ENCODE assay signal across 8 mouse cellular contexts in the genomic region with DNA sequence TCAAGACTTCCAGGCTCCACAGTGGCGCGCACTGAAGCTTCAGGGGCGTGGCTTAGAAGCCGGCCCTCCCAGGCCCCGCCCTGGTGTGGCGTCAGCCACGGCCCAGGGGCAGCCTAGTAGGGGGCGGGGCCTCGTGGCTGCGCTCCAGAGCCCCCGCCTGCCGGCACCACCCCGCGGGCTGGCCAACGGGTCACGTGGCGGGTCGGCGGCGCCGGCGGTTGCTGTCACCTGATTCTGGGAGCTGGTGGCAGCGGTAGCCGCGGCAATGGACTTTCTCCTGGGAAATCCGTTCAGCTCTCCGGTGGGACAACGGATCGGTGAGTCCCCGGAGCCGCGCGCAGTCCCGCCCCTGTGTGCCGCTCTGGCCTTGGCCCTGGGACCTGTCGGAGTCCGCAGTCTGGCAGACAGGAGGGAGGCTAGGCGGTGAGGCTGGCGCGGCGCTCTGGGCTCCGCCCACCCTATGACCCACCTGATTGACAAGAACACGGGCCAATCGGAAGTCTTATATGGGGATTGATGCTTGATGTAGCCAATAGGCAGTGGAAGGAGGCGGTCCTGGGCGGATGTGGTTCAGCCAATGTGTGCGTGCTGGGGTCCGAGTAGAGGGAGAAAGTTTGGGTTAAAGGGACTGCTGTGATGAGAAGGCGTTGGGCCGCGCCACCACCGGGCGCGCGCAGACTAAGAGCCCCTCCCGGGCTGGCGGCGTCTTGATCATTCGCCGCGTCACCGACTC. TPM values are rescaled to one million over a fixed set of nuclear protein-coding genes. Genes with fewer than 3 reads are reported as not detected.
DNase-seq lines count a peak whose midpoint lies in the region; ATAC-seq lines count a peak whose summit lies in the region.

A gene (plus strand): TSS at position 195 of the 733 bp plus-strand sequence.

- under 1% methylated on average over 59 of the region's 62 CpGs for WGBS in hindbrain, embryonic 11.5 days

- no peaks in the 10 kb centered on the region for H3K27me3 ChIP-seq in hindbrain, embryonic 11.5 days (ENCODE audit: control insufficient read depth, insufficient read depth, low read length)

- no peaks in the 10 kb centered on the region for H3K36me3 ChIP-seq in hindbrain, embryonic 11.5 days (ENCODE audit: control insufficient read depth, insufficient read depth, low read length)

- no peaks in the 10 kb centered on the region for H3K9me3 ChIP-seq in hindbrain, embryonic 11.5 days (ENCODE audit: control insufficient read depth, low read length)

- DNase-seq in Muller cell, postnatal 12 days (ENCODE audit: inconsistent ontology term) = peak; percentile 98
- DNase-seq in cerebellum, adult 9-11 months = peak; percentile 98
- DNase-seq in frontal cortex, adult 2 months (ENCODE audit: extremely low spot score in 1 of 2, low spot score in 1 of 2) = peak; percentile 95 to 100
- peak; percentile 99 for DNase-seq in hindbrain, embryonic 11.5 days (ENCODE audit: low spot score)
- peak; percentile 100 for DNase-seq in layer of hippocampus, postnatal 10 days (ENCODE audit: low spot score in 2 of 2)
- peak; percentile 98 for DNase-seq in lung, postnatal 10 days
- peak; percentile 96 for DNase-seq in ovary, postnatal 36 days (ENCODE audit: low spot score)
- peak; percentile 99 for DNase-seq in thymus, postnatal 25 days

- peak within 1 kb of the TSS; percentile 64 for H3K4me3 ChIP-seq in hindbrain, embryonic 11.5 days (ENCODE audit: low read depth, low read length)

- peak within 1 kb of the TSS; percentile 57 for H3K4me2 ChIP-seq in hindbrain, embryonic 11.5 days (replicated peaks; ENCODE audit: low read depth, low read length)

- H3K27ac ChIP-seq in hindbrain, embryonic 11.5 days (ENCODE audit: low read depth, low read length) = peak within 1 kb of the TSS; percentile 70

- no peaks in the 10 kb centered on the region for H3K4me1 ChIP-seq in hindbrain, embryonic 11.5 days (replicated peaks; ENCODE audit: control insufficient read depth, insufficient read depth, low read length)

- H3K9ac ChIP-seq in hindbrain, embryonic 11.5 days (ENCODE audit: low read depth, low read length) = peak within 1 kb of the TSS; percentile 62

- peak; percentile 99 for ATAC-seq in hindbrain, embryonic 11.5 days (ENCODE audit: low FRiP score)

RNA-seq across cellular contexts. Expression of the gene that starts here (rescaled TPM):
- 49.6 and 52.8 TPM in 2 replicates for polyA plus RNA-seq in frontal cortex, adult 2 months (2012; rRNA removed)
- 25.0 and 25.2 TPM in 2 replicates for polyA plus RNA-seq in hindbrain, embryonic 11.5 days (2014; fragmentation: Nextera tagmentation; extraction: Ambion mirVana)
- 10 to 100 TPM; 34.8 to 36.7 TPM for total RNA-seq in layer of hippocampus, postnatal 10 days (2021)

Comparison
In these comparisons a context has a peak if more than half of its experiments do, and no peak if none do; other contexts are left out.
1. Peak in every context shown above with its lines: DNase-seq, ATAC-seq, H3K4me3 ChIP-seq and H3K27ac ChIP-seq.